Mouse (Mus musculus) testis, adult 2 months (tissue): Measurements from ENCODE around the gene Rab11fip5.

Experiments
- CTCF ChIP-seq: fragments of 200-500 bp; IDR thresholded peaks from 2 replicates; pipeline ENCODE4 v1.5.1; 2012; ENCODE audit warnings: low read depth, mild to moderate bottlenecking, inconsistent platforms, low read length, moderate library complexity; ENCODE audit not compliant: control insufficient read depth, insufficient read depth, insufficient replicate concordance
- POLR2A ChIP-seq: fragments of 200-500 bp; IDR thresholded peaks from 2 replicates; pipeline ENCODE4 v1.6.1; 2012; ENCODE audit warnings: low read depth, mild to moderate bottlenecking, inconsistent platforms, low read length, moderate library complexity; ENCODE audit not compliant: control insufficient read depth

- TF ChIP-seq POLR2A (no peak), CTCF (no peak)
Measured at GRCm38 (mm10) chr6:85350157-85350556, 24.3 kb downstream of the Rab11fip5 start.
